Mouse (Mus musculus) small intestine, adult 2 months (tissue): ENCODE measurements at regions not wholly inside any gene's neighbourhood (a gene's known extent, or its start where the extent isn't known, plus 50 kb on each side); places are given as distances from the start of the nearest gene placed in this dataset.

Source experiments
- CTCF ChIP-seq: fragments of 200-500 bp; IDR thresholded peaks from 2 replicates; pipeline ENCODE4 v1.5.1; 2012; ENCODE audit warnings: low read depth, mild to moderate bottlenecking, control low read depth, inconsistent platforms, low read length, moderate library complexity, mixed read lengths; ENCODE audit not compliant: insufficient replicate concordance, insufficient read length; ENCODE audit errors: extremely low read depth
- POLR2A ChIP-seq: fragments of 200-500 bp; IDR thresholded peaks from 2 replicates; pipeline ENCODE4 v1.6.1; 2012; ENCODE audit warnings: low read depth, mild to moderate bottlenecking, control low read depth, inconsistent platforms, low read length, moderate library complexity

DNA sequence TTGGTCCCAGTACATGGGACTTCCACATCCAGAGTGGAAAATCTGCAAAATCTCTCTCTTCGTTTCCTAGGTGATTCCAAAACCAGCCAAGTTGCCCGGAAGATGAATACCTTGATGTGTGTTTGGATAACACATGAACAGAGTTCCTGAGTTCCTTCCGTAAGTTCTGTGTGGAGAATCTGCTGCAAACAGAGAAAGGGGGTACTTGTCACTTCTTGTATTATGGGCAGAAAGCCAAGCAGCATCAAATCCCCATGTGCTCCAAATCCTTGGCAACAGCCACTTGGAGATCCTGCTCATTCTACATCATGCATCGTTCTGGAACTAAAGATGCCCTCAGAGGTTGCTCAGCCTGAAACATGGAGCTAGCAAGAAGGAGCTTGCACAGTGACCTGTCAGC is 111.1 kb upstream of the Irx5 start:
- TF ChIP-seq CTCF: no peak
- TF ChIP-seq POLR2A: no peak
